Mouse (Mus musculus) testis, postnatal 14 days (tissue): Measurements from ENCODE around the gene Col4a2.
A peak's percentile ranks its signal among the peaks of the same experiment; 100 is the strongest.
"Not testable (repeated sequence)": the region's sequence is repeated elsewhere in the genome, so short reads cannot be mapped to it uniquely, and the experiment has no call there.

Source experiments
- DNase-seq: peaks from one replicate; pipeline ENCODE4 v3.0.0; 2021; ENCODE audit warnings: low spot score

Gene Col4a2

DNA sequence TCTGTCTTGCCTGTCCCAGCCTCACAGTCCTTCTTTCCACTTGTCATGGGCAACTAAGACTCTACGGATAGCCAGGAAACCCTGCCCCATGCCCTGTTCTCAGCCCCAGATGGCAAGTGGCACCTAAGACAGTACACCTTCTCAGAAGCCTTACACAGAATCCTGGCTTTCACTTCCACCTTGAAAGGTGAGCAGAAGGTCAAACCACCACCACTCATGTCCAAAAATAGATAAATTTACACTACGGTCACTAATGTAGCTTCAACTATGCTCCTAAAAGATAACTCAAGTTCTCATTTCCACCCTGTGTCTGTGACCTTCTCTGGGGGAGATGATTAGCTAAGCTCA is 150.9 kb downstream of the Col4a2 start:
- no peak for DNase-seq

- no peak for DNase-seq
Observed at GRCm38 (mm10) chr8:11463889-11464706, 151.5 kb downstream of the Col4a2 start.

- DNase-seq = no peak
Observed at GRCm38 (mm10) chr8:11464707-11464964, 152.0 kb downstream of the Col4a2 start.

GRCm38 (mm10) chr8:11465619-11466018 is 153.0 kb downstream of the Col4a2 start:
- no peak for DNase-seq

DNA sequence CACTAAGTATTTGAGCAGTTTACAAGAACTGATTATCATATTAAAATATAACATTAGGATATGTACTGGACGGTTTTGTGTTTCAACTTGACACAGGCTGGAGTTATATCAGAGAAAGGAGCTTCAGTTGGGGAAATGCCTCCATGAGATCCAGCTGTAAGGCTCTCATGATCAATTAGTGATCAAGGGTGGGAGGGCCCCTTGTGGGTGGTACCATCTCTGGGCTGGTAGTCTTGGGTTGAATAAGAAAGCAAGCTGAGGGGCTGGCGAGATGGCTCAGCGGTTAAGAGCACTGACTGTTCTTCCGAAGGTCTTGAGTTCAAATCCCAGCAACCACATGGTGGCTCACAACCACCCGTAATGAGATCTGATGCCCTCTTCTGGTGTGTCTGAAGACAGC is 153.9 kb downstream of the Col4a2 start:
- not testable (repeated sequence) for DNase-seq

- DNase-seq = no peak
Observed at GRCm38 (mm10) chr8:11469095-11469494, 156.5 kb downstream of the Col4a2 start.

GRCm38 (mm10) chr8:11470694-11471093 is 158.1 kb downstream of the Col4a2 start:
- no peak for DNase-seq

DNA sequence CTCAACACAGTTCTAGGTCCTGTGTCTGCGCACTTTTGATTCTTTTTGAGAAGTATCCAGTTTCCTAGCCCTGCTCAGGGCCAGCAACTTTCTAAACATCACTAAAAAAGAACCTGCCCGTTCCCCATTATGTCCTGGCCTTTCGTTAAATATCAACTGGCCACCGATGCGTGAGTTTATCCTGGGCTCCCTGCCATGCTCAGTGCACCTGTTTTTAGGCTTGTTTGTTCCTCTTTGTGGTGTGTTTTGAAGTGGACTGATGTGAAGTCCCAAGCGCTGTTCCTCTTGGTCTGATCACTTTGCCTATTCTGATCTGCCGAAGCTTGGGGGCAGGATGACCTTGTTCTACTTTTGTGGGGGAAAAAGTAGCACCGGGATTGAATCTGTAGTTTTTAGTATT is 158.7 kb downstream of the Col4a2 start:
- no peak for DNase-seq

DNA sequence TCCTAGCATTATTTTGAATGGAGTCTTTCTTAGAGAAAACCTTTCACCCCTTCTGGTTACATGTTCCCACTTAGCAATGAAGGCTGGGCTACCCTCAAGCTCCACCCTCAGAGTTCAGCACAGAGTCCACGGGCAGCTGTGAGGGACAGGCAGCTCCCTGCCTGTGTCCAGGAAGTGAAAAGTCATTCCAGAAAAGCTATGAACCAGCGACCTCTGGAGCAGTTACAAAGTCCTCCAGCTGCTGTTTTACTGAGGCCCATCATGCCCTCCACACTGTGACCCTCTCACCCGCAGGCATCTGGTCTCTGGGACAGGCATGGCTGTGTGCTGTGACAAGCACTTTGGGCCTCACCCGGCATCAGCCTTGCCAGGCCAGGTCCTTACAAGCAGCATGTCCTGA is 160.5 kb downstream of the Col4a2 start:
- DNase-seq = no peak

GRCm38 (mm10) chr8:11475397-11475796 is 162.8 kb downstream of the Col4a2 start:
- no peak for DNase-seq

GRCm38 (mm10) chr8:11475876-11476275 is 163.3 kb downstream of the Col4a2 start:
- DNase-seq = no peak

DNA sequence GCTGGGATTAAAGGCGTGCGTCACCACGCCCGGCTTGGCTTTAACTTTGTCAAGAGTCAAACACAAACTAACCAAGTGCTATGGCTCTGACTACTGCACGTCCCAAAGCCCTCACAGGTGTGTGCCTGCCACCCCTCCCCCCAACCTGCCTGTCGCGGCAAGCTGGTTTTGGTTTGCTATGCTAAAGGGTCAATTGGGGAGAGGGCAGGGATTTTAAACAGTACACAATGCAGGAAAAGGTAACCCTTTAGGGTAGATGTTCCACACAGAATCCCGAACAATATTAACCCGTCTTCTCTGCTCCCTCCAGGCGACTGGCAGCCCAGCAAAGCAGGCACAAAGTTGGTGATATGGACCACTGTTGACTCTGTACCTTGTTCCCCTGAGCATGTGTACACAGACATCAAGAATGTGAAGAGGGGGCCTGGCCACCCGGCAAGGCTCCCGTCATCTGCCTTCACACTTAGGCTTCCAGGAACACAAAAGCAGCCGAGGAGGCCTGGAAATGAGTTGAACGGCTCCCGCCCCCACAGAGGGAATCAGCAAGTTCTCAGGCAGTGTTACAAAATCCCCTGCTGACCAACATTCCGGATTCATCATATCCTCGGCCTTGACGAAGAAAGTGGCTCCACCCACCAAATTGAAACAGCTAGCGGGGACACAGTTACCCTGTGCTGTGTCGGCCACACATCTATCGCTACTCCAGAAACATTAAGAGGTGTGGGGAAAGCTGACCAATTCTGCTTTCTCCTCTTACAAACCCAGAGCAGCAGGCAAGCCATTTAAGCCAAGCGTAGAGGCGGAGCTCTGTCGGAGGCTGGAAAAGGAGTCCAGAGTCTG is 164.0 kb downstream of the Col4a2 start:
- peak; percentile 77 for DNase-seq

DNA sequence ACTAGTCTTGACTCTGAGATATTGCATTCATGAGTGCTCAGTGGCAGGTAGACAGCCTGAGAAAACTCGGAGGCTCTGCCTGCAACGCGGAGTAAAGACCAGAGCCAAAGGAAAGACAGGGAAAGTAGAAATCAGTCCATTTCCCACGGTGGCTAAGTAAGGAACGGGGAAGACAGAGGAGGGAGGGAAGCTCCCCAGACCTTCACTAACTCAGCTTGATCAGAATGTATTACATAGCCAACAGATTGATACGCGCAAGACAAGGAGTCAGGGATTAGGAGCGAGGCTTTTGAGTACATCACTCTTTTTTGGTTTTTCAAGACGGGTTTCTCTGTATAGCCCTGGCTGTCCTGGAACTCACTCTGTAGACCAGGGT is 164.6 kb downstream of the Col4a2 start:
- no peak for DNase-seq

GRCm38 (mm10) chr8:11477811-11478761 is 165.5 kb downstream of the Col4a2 start, which contains the start of gene Rab20:
TSS of gene Rab20 (minus strand) at chr8:11478710.
- DNase-seq = peak; percentile 66

- no peak for DNase-seq
Observed at GRCm38 (mm10) chr8:11478807-11479527, 166.4 kb downstream of the Col4a2 start.

- no peak for DNase-seq
Observed at GRCm38 (mm10) chr8:11479591-11479990, 167.0 kb downstream of the Col4a2 start.

GRCm38 (mm10) chr8:11481876-11482275 is 169.3 kb downstream of the Col4a2 start:
- no peak for DNase-seq

DNA sequence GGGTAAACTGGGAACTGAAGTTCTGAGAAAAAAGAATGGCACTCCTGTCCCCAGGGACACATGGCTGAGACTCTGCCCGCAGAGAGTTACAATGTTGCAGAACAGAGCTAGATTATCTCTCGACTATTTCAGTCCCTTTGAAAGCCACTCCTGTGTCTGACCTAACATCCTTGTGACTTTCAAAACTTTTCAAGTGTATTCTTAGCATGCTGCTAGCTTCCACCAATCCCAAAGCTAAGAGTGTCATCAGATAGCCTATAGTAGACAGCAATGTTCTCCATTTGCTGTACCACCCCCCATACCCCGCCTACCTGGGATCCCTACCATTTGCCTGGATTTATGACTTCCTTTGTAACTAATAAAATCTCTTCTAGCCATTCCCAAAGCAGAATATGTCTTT is 169.9 kb downstream of the Col4a2 start:
- DNase-seq = peak; percentile 62

DNA sequence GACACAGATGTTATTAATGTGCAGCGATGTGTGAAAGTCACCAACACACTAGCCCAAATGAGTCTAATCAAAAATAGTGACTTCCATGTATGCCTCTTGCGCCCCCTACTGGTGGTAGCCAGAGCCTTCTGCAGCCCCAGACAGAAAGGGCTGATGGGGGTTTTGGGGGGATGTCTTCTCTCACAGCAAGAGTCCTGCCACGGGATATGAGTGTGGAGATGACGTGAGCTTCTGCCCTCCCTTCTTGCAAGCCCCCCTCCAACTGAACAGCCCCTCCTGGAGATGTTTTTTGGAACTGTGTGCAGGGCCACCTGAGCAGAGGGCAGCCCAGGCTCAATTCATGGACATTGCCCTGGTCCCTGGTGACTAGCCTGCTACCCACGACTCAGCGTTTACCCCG is 173.5 kb downstream of the Col4a2 start:
- DNase-seq = no peak

DNA sequence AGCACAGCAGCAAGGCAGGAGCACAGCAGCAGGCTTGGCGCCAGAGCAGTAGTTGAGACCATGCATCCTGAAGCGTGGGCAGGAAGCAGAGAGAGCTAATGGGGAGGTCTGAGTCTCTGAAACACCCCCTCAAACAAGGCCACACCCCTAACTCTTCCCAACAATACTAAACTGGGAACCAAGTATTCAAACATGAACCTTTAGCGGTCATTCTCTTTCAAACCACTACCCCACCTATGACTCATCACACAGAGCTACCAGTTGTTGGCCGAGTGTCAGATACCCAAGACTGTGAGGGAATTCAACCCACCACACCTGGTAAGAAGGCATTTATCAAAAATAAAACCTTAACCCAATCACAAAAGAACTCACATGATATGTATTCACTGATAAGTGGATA is 174.6 kb downstream of the Col4a2 start:
- no peak for DNase-seq

DNA sequence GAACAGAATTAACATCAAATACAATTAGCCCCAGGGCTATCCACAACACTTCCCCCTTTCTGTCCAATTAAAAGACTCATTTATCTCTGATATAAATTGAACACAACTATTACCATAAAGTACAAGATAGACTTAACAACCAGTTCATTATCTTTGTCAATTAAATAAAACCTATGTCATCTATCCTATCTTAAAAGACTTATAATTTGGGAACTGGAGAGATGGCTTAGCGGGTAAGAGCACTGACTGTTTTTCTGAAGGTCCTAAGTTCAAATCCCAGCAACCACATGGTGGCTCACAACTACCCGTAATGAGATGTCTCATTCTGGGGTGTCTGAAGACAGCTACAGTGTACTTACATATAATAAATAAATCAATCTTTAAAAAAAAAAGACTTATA is 179.7 kb downstream of the Col4a2 start:
- not testable (repeated sequence) for DNase-seq
